Mouse (Mus musculus): ENCODE results near the gene Ube2dnl2.

Gene Ube2dnl2

GRCm38 (mm10) chrX:114907282-114907681 is at the start of gene Ube2dnl2:
Ube2dnl2 (plus strand) TSS chrX:114907582.
- DNase-seq, result no peak

- DNase-seq, result no peak
Observed at GRCm38 (mm10) chrX:114895489-114895888, 11.9 kb upstream of the Ube2dnl2 start.

- DNase-seq, result no peak
Observed at GRCm38 (mm10) chrX:114897506-114897905, 9.9 kb upstream of the Ube2dnl2 start.

GRCm38 (mm10) chrX:114903391-114903790 is 4.0 kb upstream of the Ube2dnl2 start:
- DNase-seq, result no peak

GRCm38 (mm10) chrX:114904712-114905111 is 2.7 kb upstream of the Ube2dnl2 start, which contains the start of gene Ube2dnl1:
Ube2dnl1 (plus strand) TSS chrX:114905012.
- no peak for DNase-seq

GRCm38 (mm10) chrX:114955066-114955465 is 47.7 kb downstream of the Ube2dnl2 start:
- DNase-seq, result no peak
